Mouse (Mus musculus): ENCODE results near the gene Rpl3. TPM values are rescaled to one million over a fixed set of nuclear protein-coding genes. Genes with fewer than 3 reads are reported as not detected.

Rpl3 gene
- polyA plus RNA-seq, 1 experiment = 873 TPM

GRCm38 (mm10) chr15:80082661-80083275 lies 8.9 kb downstream of the Rpl3 start:
- TF ChIP-seq CTCF (IDR thresholded peaks at IDR 0.05; ENCODE audit: borderline replicate concordance, extremely low read depth, insufficient read depth, insufficient read length) = no peak
- no peak for TF ChIP-seq POLR2A (IDR thresholded peaks at IDR 0.05; ENCODE audit: borderline replicate concordance, extremely low read depth, insufficient read depth, insufficient read length, poor library complexity, severe bottlenecking)
- peak; percentile 36 for DNase-seq (ENCODE audit: low read depth)

GRCm38 (mm10) chr15:80081801-80082546 lies 9.7 kb downstream of the Rpl3 start:
- no peak for TF ChIP-seq CTCF (IDR thresholded peaks at IDR 0.05; ENCODE audit: borderline replicate concordance, extremely low read depth, insufficient read depth, insufficient read length)
- no peak for DNase-seq (ENCODE audit: low read depth)

- no peak for TF ChIP-seq POLR2A (IDR thresholded peaks at IDR 0.05; ENCODE audit: borderline replicate concordance, extremely low read depth, insufficient read depth, insufficient read length, poor library complexity, severe bottlenecking)
- TF ChIP-seq CTCF (IDR thresholded peaks at IDR 0.05; ENCODE audit: borderline replicate concordance, extremely low read depth, insufficient read depth, insufficient read length) = peak; percentile 74; the same call in 1 of the 2 replicates
- peak; percentile 85 for DNase-seq (ENCODE audit: low read depth)
Observed at GRCm38 (mm10) chr15:80080711-80081615, 10.7 kb downstream of the Rpl3 start.

GRCm38 (mm10) chr15:80079954-80080353 lies 11.7 kb downstream of the Rpl3 start:
- TF ChIP-seq POLR2A (IDR thresholded peaks at IDR 0.05; ENCODE audit: borderline replicate concordance, extremely low read depth, insufficient read depth, insufficient read length, poor library complexity, severe bottlenecking) = no peak
- no peak for TF ChIP-seq CTCF (IDR thresholded peaks at IDR 0.05; ENCODE audit: borderline replicate concordance, extremely low read depth, insufficient read depth, insufficient read length)
- DNase-seq (ENCODE audit: low read depth) = no peak

- no peak for TF ChIP-seq POLR2A (IDR thresholded peaks at IDR 0.05; ENCODE audit: borderline replicate concordance, extremely low read depth, insufficient read depth, insufficient read length, poor library complexity, severe bottlenecking)
- no peak for TF ChIP-seq CTCF (IDR thresholded peaks at IDR 0.05; ENCODE audit: borderline replicate concordance, extremely low read depth, insufficient read depth, insufficient read length)
Observed at GRCm38 (mm10) chr15:80079129-80079668, 12.5 kb downstream of the Rpl3 start.

GRCm38 (mm10) chr15:80078058-80078814 lies 13.4 kb downstream of the Rpl3 start:
- TF ChIP-seq CTCF (IDR thresholded peaks at IDR 0.05; ENCODE audit: borderline replicate concordance, extremely low read depth, insufficient read depth, insufficient read length) (peak; percentile 5; the same call in 1 of the 2 replicates), POLR2A (IDR thresholded peaks at IDR 0.05; ENCODE audit: borderline replicate concordance, extremely low read depth, insufficient read depth, insufficient read length, poor library complexity, severe bottlenecking) (no peak)
- DNase-seq (ENCODE audit: low read depth) = no peak

More at GRCm38 (mm10) chr15:80079129-80079668, 12.5 kb downstream of the Rpl3 start:
- no peak for DNase-seq (ENCODE audit: low read depth)

- peak; percentile 81 for TF ChIP-seq CTCF (IDR thresholded peaks at IDR 0.05; ENCODE audit: borderline replicate concordance, extremely low read depth, insufficient read depth, insufficient read length)
- no peak for TF ChIP-seq POLR2A (IDR thresholded peaks at IDR 0.05; ENCODE audit: borderline replicate concordance, extremely low read depth, insufficient read depth, insufficient read length, poor library complexity, severe bottlenecking)
- peak; percentile 82 for DNase-seq (ENCODE audit: low read depth)
Observed at GRCm38 (mm10) chr15:80076338-80077136, 15.1 kb downstream of the Rpl3 start.

- TF ChIP-seq POLR2A (IDR thresholded peaks at IDR 0.05; ENCODE audit: borderline replicate concordance, extremely low read depth, insufficient read depth, insufficient read length, poor library complexity, severe bottlenecking) (no peak), CTCF (IDR thresholded peaks at IDR 0.05; ENCODE audit: borderline replicate concordance, extremely low read depth, insufficient read depth, insufficient read length) (no peak)
- DNase-seq (ENCODE audit: low read depth) = no peak
Observed at GRCm38 (mm10) chr15:80075733-80076337, 15.8 kb downstream of the Rpl3 start.

- DNase-seq (ENCODE audit: low read depth) = no peak
- no peak for TF ChIP-seq CTCF (IDR thresholded peaks at IDR 0.05; ENCODE audit: borderline replicate concordance, extremely low read depth, insufficient read depth, insufficient read length)
- no peak for TF ChIP-seq POLR2A (IDR thresholded peaks at IDR 0.05; ENCODE audit: borderline replicate concordance, extremely low read depth, insufficient read depth, insufficient read length, poor library complexity, severe bottlenecking)
Observed at GRCm38 (mm10) chr15:80075374-80075694, 16.3 kb downstream of the Rpl3 start.

All from brain, embryonic 14.5 days (tissue).